In the genomic region with DNA sequence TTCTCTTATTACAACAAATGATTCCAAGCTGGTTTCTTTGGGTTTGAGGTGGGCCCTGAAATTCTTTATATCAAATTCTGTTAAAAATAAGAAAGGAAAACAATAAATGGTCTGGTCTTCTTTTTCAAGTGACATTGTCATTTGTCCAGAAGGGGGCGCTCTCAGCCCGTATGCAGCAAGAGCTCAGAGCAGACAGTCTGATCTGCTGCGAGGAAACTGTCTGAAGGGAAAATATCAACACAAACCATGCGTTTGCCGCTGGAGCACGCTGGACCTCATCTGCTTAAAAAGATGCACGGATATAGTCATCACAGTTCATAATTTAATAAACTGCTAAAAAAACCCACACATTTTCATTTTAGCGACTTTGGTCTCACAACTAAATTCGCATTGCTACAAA, we compare ENCODE assay signal across 8 mouse cellular contexts.
DNase-seq lines count a peak whose midpoint lies in the region; ATAC-seq and TF ChIP-seq lines count a peak whose summit lies in the region.

No protein-coding gene starts in this region.

- peak; percentile 84 for TF ChIP-seq CTCF in cerebellum, adult 2 months (IDR thresholded peaks at IDR 0.05; ENCODE audit: borderline replicate concordance, insufficient read depth, low read depth, low read length)

- no peaks in the 10 kb centered on the region for H3K4me1 ChIP-seq in cerebellum, adult 2 months (ENCODE audit: control insufficient read depth, insufficient read depth, low read length)
- H3K4me1 ChIP-seq in hindbrain, embryonic 11.5 days (replicated peaks; ENCODE audit: control insufficient read depth, insufficient read depth, low read length) = no peaks in the 10 kb centered on the region

- no peak overlapping the region for H3K9ac ChIP-seq in hindbrain, embryonic 11.5 days (ENCODE audit: low read depth, low read length)

- no peaks in the 10 kb centered on the region for H3K36me3 ChIP-seq in hindbrain, embryonic 11.5 days (ENCODE audit: control insufficient read depth, insufficient read depth, low read length)

- no peak overlapping the region for H3K27ac ChIP-seq in cerebellum, adult 2 months (ENCODE audit: insufficient read depth, low read length)
- H3K27ac ChIP-seq in hindbrain, embryonic 11.5 days (ENCODE audit: low read depth, low read length) = no peak overlapping the region

- ATAC-seq in frontal cortex, adult (ENCODE audit: low TSS enrichment) = peak; percentile 84
- ATAC-seq in hindbrain, embryonic 11.5 days (ENCODE audit: low FRiP score) = peak; percentile 92

- WGBS in cerebellum, adult 2 months = 4% methylated on average over 9 of the region's 9 CpGs
- WGBS in hindbrain, embryonic 11.5 days = 12% methylated on average over 9 of the region's 9 CpGs

- peak overlapping the region; percentile 53 for H3K4me3 ChIP-seq in cerebellum, adult 2 months (replicated peaks; ENCODE audit: insufficient read depth, low read depth, low read length)
- peak overlapping the region; percentile 16 for H3K4me3 ChIP-seq in hindbrain, embryonic 11.5 days (ENCODE audit: low read depth, low read length)

- H3K4me2 ChIP-seq in hindbrain, embryonic 11.5 days (replicated peaks; ENCODE audit: low read depth, low read length) = peak overlapping the region; percentile 3; the same call in 1 of the 2 replicates

- TF ChIP-seq POLR2A in cerebellum, adult 2 months (IDR thresholded peaks at IDR 0.05; ENCODE audit: borderline replicate concordance, insufficient read depth, low read length) = no peak

- H3K9me3 ChIP-seq in hindbrain, embryonic 11.5 days (ENCODE audit: control insufficient read depth, low read length) = no peaks in the 10 kb centered on the region

- H3K27me3 ChIP-seq in cerebellum, adult 2 months (ENCODE audit: control insufficient read depth, insufficient read depth, low read length) = no peaks in the 10 kb centered on the region
- H3K27me3 ChIP-seq in hindbrain, embryonic 11.5 days (ENCODE audit: control insufficient read depth, insufficient read depth, low read length) = no peaks in the 10 kb centered on the region

- peak; percentile 68 for DNase-seq in MN1 (ENCODE audit: low spot score)
- DNase-seq in cerebellum, adult 2 months = peak; percentile 70 to 71
- peak; percentile 90 for DNase-seq in hindbrain, embryonic 11.5 days (ENCODE audit: low spot score)
- DNase-seq in layer of hippocampus, postnatal 10 days (ENCODE audit: low spot score in 2 of 2) = peak; percentile 87 to 93
- DNase-seq in lung, postnatal 10 days = peak; percentile 86
- DNase-seq in retina, adult 2 months (ENCODE audit: low read depth, low spot score) = peak; percentile 45
- peak; percentile 12 to 22 for DNase-seq in thymus, postnatal 36 days

Comparison
In these comparisons a context has a peak if more than half of its experiments do, and no peak if none do; other contexts are left out.
1. DNase-seq: peak in every context shown above with its lines; median percentile 90 in hindbrain, embryonic 11.5 days; 90 in layer of hippocampus, postnatal 10 days; 86 in lung, postnatal 10 days; 70 in cerebellum, adult 2 months; 68 in MN1; 45 in retina, adult 2 months; 17 in thymus, postnatal 36 days.